Mouse (Mus musculus) stomach, postnatal 0 days (tissue): ENCODE data around the gene Utrn.

Experiments used
- CTCF ChIP-seq: IDR thresholded peaks from 2 replicates; pipeline ENCODE4 v1.5.1; 2016; ENCODE audit warnings: antibody characterized with exemption, low read depth, mild to moderate bottlenecking, moderate library complexity
- EP300 ChIP-seq: optimal IDR thresholded peaks from 2 replicates; pipeline ENCODE3; 2016; ENCODE audit warnings: antibody characterized with exemption

DNA sequence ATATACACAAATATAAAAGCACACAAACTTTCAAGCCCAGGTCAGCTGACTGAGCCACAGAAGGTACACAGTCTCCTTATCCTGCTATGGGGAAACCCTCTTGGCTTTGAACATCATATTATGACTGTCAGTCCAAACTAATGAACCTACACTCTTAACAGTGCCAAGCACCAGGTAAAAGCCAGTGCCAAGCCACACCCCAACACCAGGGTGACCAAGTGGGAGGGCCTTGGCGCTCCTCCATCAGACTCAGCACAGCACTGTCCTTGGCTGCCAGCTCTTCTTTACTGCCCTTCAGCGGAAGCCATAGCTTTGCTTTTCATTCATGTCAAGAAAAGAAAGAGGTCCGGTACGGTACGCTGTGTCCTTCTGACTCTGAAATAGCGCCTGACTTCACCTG is 51.8 kb downstream of the Utrn start:
- TF ChIP-seq CTCF (no peak), EP300 (no peak)
